Mouse (Mus musculus) MEL (cell line): ENCODE data around the gene Tmc4. TPM values are rescaled to one million over a fixed set of nuclear protein-coding genes. Genes with fewer than 3 reads are reported as not detected.

Source experiments
- DNase-seq: peaks from one replicate; pipeline ENCODE4 v3.0.0; 2011; ENCODE audit warnings: low read depth, low spot score
- H3K27ac ChIP-seq: 2 replicates; pipeline ENCODE4 v1.5.1; 2012; ENCODE audit warnings: low read depth, mild to moderate bottlenecking, control low read depth, low read length, moderate library complexity; ENCODE audit not compliant: control insufficient read depth
- H3K27me3 ChIP-seq, 2 experiments: fragments of 150-350 bp in 1 of 2; sonication (generic) in 1 of 2; 2 replicates each; pipeline ENCODE4 v1.6.1; 2012; ENCODE audit warnings: low read length in 2 of 2, mild to moderate bottlenecking in 2 of 2, improper control_type of control experiment in 1 of 2, moderate library complexity in 1 of 2; ENCODE audit not compliant: insufficient read depth in 2 of 2, control insufficient read depth in 1 of 2
- H3K36me3 ChIP-seq, 2 experiments: 2 replicates each; pipeline ENCODE4 v1.6.1; 2012 to 2014; ENCODE audit warnings: low read length in 2 of 2, improper control_type of control experiment in 1 of 2, inconsistent platforms in 1 of 2, mild to moderate bottlenecking in 1 of 2; ENCODE audit not compliant: insufficient read depth in 2 of 2, control insufficient read depth in 1 of 2
- H3K4me1 ChIP-seq, 2 experiments: fragments of 150-350 bp in 1 of 2; sonication (generic) in 1 of 2; 2 replicates each; pipeline ENCODE4 v1.6.1; 2012; ENCODE audit warnings: low read length in 2 of 2, improper control_type of control experiment in 1 of 2, mild to moderate bottlenecking in 1 of 2; ENCODE audit not compliant: insufficient read depth in 2 of 2, control insufficient read depth in 1 of 2
- H3K4me3 ChIP-seq, 2 experiments: fragments of 150-350 bp in 1 of 2; sonication (generic) in 1 of 2; 2 replicates each; pipeline ENCODE4 v1.5.1; 2012; ENCODE audit warnings: low read depth in 2 of 2, low read length in 2 of 2, mild to moderate bottlenecking in 2 of 2, moderate library complexity in 2 of 2, control low read depth in 1 of 2, improper control_type of control experiment in 1 of 2; ENCODE audit not compliant: control insufficient read depth in 1 of 2, insufficient read depth in 1 of 2
- H3K79me2 ChIP-seq: 2 replicates; pipeline ENCODE4 v1.6.1; 2012; ENCODE audit warnings: mild to moderate bottlenecking, low read length, moderate library complexity; ENCODE audit not compliant: control insufficient read depth, poor library complexity, insufficient read depth
- H3K9ac ChIP-seq: 2 replicates; pipeline ENCODE4 v1.6.1; 2012; ENCODE audit warnings: low read depth, mild to moderate bottlenecking, control low read depth, low read length, moderate library complexity; ENCODE audit not compliant: control insufficient read depth, poor library complexity, severe bottlenecking
- H3K9me3 ChIP-seq: fragments of 150-350 bp; sonication (generic); replicated peaks from 2 replicates; pipeline ENCODE4 v1.6.1; 2012; ENCODE audit warnings: mild to moderate bottlenecking, low read length, improper control_type of control experiment, moderate library complexity; ENCODE audit not compliant: insufficient read depth
- BHLHE40 ChIP-seq: IDR thresholded peaks from 2 replicates; pipeline ENCODE4 v1.6.1; 2012; ENCODE audit warnings: low read depth, mild to moderate bottlenecking, inconsistent platforms, low read length, improper control_type of control experiment, borderline replicate concordance
- CHD1 ChIP-seq: IDR thresholded peaks from 2 replicates; pipeline ENCODE4 v1.6.1; 2012; ENCODE audit warnings: low read depth, mild to moderate bottlenecking, inconsistent platforms, low read length, improper control_type of control experiment
- CHD2 ChIP-seq: IDR thresholded peaks from 2 replicates; pipeline ENCODE4 v1.6.1; 2011; ENCODE audit warnings: low read length, improper control_type of control experiment
- CTCF ChIP-seq, 3 experiments: IDR thresholded peaks in 2 of 3; conservative IDR thresholded peaks in 1 of 3; 2 replicates each; pipeline ENCODE4 v1.5.1; 2011 to 2012; ENCODE audit warnings: low read length in 3 of 3, low read depth in 2 of 3, mild to moderate bottlenecking in 2 of 3, improper control_type of control experiment in 1 of 3, inconsistent platforms in 1 of 3, mixed read lengths in 1 of 3, moderate library complexity in 1 of 3; ENCODE audit not compliant: control insufficient read depth in 1 of 3, insufficient read depth in 1 of 3, poor library complexity in 1 of 3, severe bottlenecking in 1 of 3
- ELF1 ChIP-seq: IDR thresholded peaks from 2 replicates; pipeline ENCODE4 v1.6.1; 2014; ENCODE audit warnings: low read depth, mild to moderate bottlenecking, inconsistent platforms, low read length, improper control_type of control experiment, moderate library complexity
- EP300 ChIP-seq, 2 experiments: IDR thresholded peaks; 2 replicates each; pipeline ENCODE4 v1.6.1; 2011; ENCODE audit warnings: improper control_type of control experiment in 2 of 2, low read length in 2 of 2, low read depth in 1 of 2, mild to moderate bottlenecking in 1 of 2
- ETS1 ChIP-seq: IDR thresholded peaks from 2 replicates; pipeline ENCODE4 v1.6.1; 2012; ENCODE audit warnings: low read depth, mild to moderate bottlenecking, inconsistent platforms, low read length, improper control_type of control experiment, moderate library complexity
- GABPA ChIP-seq: IDR thresholded peaks from 2 replicates; pipeline ENCODE4 v1.6.1; 2012; ENCODE audit warnings: low read depth, mild to moderate bottlenecking, inconsistent platforms, low read length, improper control_type of control experiment, moderate library complexity
- HCFC1 ChIP-seq: IDR thresholded peaks from 2 replicates; pipeline ENCODE4 v1.6.1; 2012; ENCODE audit warnings: low read depth, mild to moderate bottlenecking, inconsistent platforms, low read length, improper control_type of control experiment, moderate library complexity
- JUND ChIP-seq: IDR thresholded peaks from 2 replicates; pipeline ENCODE4 v1.6.1; 2011; ENCODE audit warnings: low read depth, mild to moderate bottlenecking, improper control_type of control experiment, low read length
- MAFK ChIP-seq: IDR thresholded peaks from 2 replicates; pipeline ENCODE4 v1.6.1; 2011; ENCODE audit warnings: low read depth, mild to moderate bottlenecking, low read length, improper control_type of control experiment, borderline replicate concordance
- MEF2A ChIP-seq: IDR thresholded peaks from 2 replicates; pipeline ENCODE4 v1.6.1; 2014; ENCODE audit warnings: low read depth, mild to moderate bottlenecking, inconsistent platforms, low read length, improper control_type of control experiment; ENCODE audit not compliant: poor library complexity, insufficient replicate concordance, severe bottlenecking; ENCODE audit errors: extremely low read depth
- NELFE ChIP-seq: IDR thresholded peaks from 2 replicates; pipeline ENCODE4 v1.6.1; 2011; ENCODE audit warnings: low read depth, low read length, improper control_type of control experiment
- POLR2A ChIP-seq, 2 experiments: IDR thresholded peaks; 2 replicates each; pipeline ENCODE4 v1.6.1; 2011 to 2012; ENCODE audit warnings: low read length in 2 of 2, mild to moderate bottlenecking in 2 of 2, control low read depth in 1 of 2, improper control_type of control experiment in 1 of 2, low read depth in 1 of 2, moderate library complexity in 1 of 2; ENCODE audit not compliant: control insufficient read depth in 1 of 2, insufficient read depth in 1 of 2, poor library complexity in 1 of 2
- POLR2AphosphoS2 ChIP-seq: IDR thresholded peaks from 2 replicates; pipeline ENCODE4 v1.6.1; 2011; ENCODE audit warnings: low read length, improper control_type of control experiment
- POLR2AphosphoS5 ChIP-seq: IDR thresholded peaks from 2 replicates; pipeline ENCODE4 v1.6.1; 2012; ENCODE audit warnings: low read depth, borderline replicate concordance, mild to moderate bottlenecking, inconsistent platforms, low read length, moderate library complexity, mixed read lengths
- RAD21 ChIP-seq: IDR thresholded peaks from 2 replicates; pipeline ENCODE4 v1.6.1; 2011; ENCODE audit warnings: mild to moderate bottlenecking, low read depth, low read length, improper control_type of control experiment
- RCOR1 ChIP-seq: IDR thresholded peaks from 2 replicates; pipeline ENCODE4 v1.6.1; 2012; ENCODE audit warnings: low read depth, mild to moderate bottlenecking, inconsistent platforms, low read length, improper control_type of control experiment
- SMC3 ChIP-seq: IDR thresholded peaks from 2 replicates; pipeline ENCODE4 v1.6.1; 2011; ENCODE audit warnings: low read depth, low read length, improper control_type of control experiment
- TAL1 ChIP-seq: IDR thresholded peaks from 2 replicates; pipeline ENCODE4 v1.6.1; 2012; ENCODE audit warnings: mild to moderate bottlenecking, inconsistent platforms, low read length, moderate library complexity, mixed read lengths
- TBP ChIP-seq: IDR thresholded peaks from 2 replicates; pipeline ENCODE4 v1.8.0; 2011; ENCODE audit warnings: low read depth, low read length, improper control_type of control experiment
- TCF12 ChIP-seq: IDR thresholded peaks from 2 replicates; pipeline ENCODE4 v1.6.1; 2014; ENCODE audit warnings: low read depth, mild to moderate bottlenecking, inconsistent platforms, low read length, improper control_type of control experiment, moderate library complexity
- UBTF ChIP-seq: IDR thresholded peaks from 2 replicates; pipeline ENCODE4 v1.6.1; 2012; ENCODE audit warnings: low read depth, mild to moderate bottlenecking, inconsistent platforms, low read length, improper control_type of control experiment, moderate library complexity, borderline replicate concordance; ENCODE audit not compliant: insufficient read depth
- USF1 ChIP-seq: IDR thresholded peaks from 2 replicates; pipeline ENCODE4 v1.6.1; 2014; ENCODE audit warnings: low read depth, mild to moderate bottlenecking, inconsistent platforms, low read length, improper control_type of control experiment, moderate library complexity
- ZC3H11A ChIP-seq: IDR thresholded peaks from 2 replicates; pipeline ENCODE4 v1.6.1; 2012; ENCODE audit warnings: low read depth, mild to moderate bottlenecking, inconsistent platforms, low read length, improper control_type of control experiment
- ZKSCAN1 ChIP-seq: IDR thresholded peaks from 2 replicates; pipeline ENCODE4 v1.6.1; 2012; ENCODE audit warnings: low read depth, mild to moderate bottlenecking, inconsistent platforms, low read length, improper control_type of control experiment, moderate library complexity
- ZMIZ1 ChIP-seq: IDR thresholded peaks from 2 replicates; pipeline ENCODE4 v1.6.1; 2012; ENCODE audit warnings: low read depth, mild to moderate bottlenecking, inconsistent platforms, low read length, improper control_type of control experiment, moderate library complexity
- ZNF384 ChIP-seq: IDR thresholded peaks from 2 replicates; pipeline ENCODE4 v1.6.1; 2012; ENCODE audit warnings: low read depth, mild to moderate bottlenecking, inconsistent platforms, low read length, improper control_type of control experiment
- polyA plus RNA-seq, 2 experiments: library from polyadenylated mRNA; stranded (reverse) in 1 of 2; unstranded in 1 of 2; fragments of >175 nt in 1 of 2; fragments of >200 nt in 1 of 2; gene quantifications; 2 replicates each; pipeline versions ENCODE4 v1.2.1 to v1.2.4; 2012; ENCODE audit warnings: low replicate concordance in 2 of 2, low read depth in 1 of 2; ENCODE audit not compliant: insufficient read length in 2 of 2, insufficient read depth in 1 of 2, missing spikeins in 1 of 2
- total RNA-seq: library from RNA; depleted of rRNA; stranded (reverse); fragments of 300-350 nt; gene quantifications from 2 replicates; pipeline ENCODE4 v1.2.3, GENCODE M21; 2012

The Tmc4 gene
- total and polyA plus RNA-seq, 3 experiments, result 2.7 to 16.8 TPM; not detected in 1

DNA sequence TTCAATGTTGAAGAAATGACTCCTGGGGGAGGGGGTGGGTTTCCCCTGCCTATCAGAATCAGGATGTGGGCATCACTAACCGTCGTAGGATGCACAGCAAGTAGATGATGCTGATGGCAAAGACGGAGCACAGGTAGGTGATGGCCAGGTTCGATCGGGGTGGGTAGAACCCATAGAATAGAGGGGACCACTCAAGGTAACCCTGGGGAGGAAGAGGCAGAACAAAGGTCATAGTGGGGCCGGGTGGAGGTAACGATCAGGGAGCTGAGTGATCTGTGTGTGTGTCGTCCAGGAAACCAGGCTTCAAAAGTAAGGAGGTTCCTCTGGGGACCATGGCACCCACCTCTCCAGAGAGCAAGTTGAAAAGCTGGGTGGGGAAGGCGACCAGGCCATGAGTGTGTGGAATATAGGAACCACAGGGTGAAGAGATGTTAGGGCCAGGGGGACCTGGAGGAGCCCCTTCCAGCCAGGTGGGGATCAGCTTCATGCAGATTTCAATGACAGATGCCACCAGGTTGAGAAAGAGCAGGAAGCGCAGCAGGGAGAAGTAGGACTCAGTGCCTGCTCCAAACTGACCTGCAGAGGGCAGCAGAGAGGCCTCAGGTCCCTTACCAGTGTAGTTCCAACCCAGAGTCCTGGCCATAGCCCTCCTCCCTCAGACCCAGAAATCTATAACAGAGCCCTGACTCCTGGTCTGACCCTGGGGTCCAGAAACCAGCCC, 2.7 kb downstream of the Tmc4 start:
- Histone ChIP-seq H3K4me3 (no peak overlapping the region), H3K9me3 (no peaks in the 10 kb centered on the region), H3K9ac (no peak overlapping the region), H3K79me2 (no peaks in the 10 kb centered on the region), H3K27me3 (no peaks in the 10 kb centered on the region), H3K27ac (no peak overlapping the region), H3K36me3 (no peaks in the 10 kb centered on the region), H3K4me1 (no peaks in the 10 kb centered on the region)
- DNase-seq, result peak; percentile 84
- peak; percentile 81 for TF ChIP-seq ZC3H11A
- peak; percentile 90 to 97 (median 93) for TF ChIP-seq CTCF (IDR thresholded peaks at IDR 0.05 in 2 of 3, conservative IDR thresholded peaks at IDR 0.05 in 1 of 3; ENCODE audit: control insufficient read depth in 1 of 3, insufficient read depth in 1 of 3, low read depth in 2 of 3, low read length in 3 of 3, poor library complexity in 1 of 3, severe bottlenecking in 1 of 3)
- no peak for TF ChIP-seq USF1
- TF ChIP-seq SMC3, result peak; percentile 92
- peak; percentile 35; the same call in 1 of the 2 replicates for TF ChIP-seq ELF1
- no peak for TF ChIP-seq GABPA
- peak; percentile 72 for TF ChIP-seq RAD21
- TF ChIP-seq ZKSCAN1, result no peak
- TF ChIP-seq EP300 (IDR thresholded peaks at IDR 0.05; ENCODE audit: low read depth in 1 of 2, low read length in 2 of 2), result no peak

DNA sequence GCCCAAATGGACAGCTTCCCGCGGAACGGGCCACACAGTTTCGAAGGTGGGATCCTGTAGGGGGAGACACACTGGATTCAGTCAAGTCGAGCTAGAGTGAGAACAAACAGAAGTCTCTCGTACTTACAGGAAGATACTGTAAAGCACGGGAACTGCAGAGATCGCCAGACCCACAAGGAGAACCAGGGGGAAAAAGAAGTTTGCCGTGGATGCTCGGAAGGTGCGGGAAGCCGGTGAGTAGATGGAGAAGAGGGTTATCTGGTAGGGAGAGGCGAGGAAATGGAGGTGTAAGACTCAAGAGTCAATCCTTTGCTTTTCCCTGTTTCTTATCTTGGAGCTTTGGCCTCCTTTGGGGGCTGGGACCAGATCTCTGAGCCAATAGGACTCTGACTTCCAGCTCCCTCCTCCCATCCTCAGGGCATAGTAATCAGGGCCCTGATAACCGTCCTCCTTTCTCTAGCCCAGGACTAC, 10.4 kb downstream of the Tmc4 start:
- H3K4me1 ChIP-seq, result peaks cover 0 to 8% of the 10 kb centered on the region in 2 experiments; a peak in 2 of 4 replicates
- peak overlapping the region; percentile 86 for H3K27ac ChIP-seq
- peak overlapping the region; percentile 62 to 69 for H3K4me3 ChIP-seq
- H3K79me2 ChIP-seq, result peaks cover 14% of the 10 kb centered on the region
- H3K9me3 ChIP-seq, result no peaks in the 10 kb centered on the region
- no peaks in the 10 kb centered on the region for H3K27me3 ChIP-seq
- DNase-seq, result peak; percentile 86
- peak overlapping the region; percentile 66 for H3K9ac ChIP-seq
- peaks cover 1 to 6% of the 10 kb centered on the region in 2 experiments; a peak in 3 of 4 replicates for H3K36me3 ChIP-seq
- TF ChIP-seq MAFK (no peak), UBTF (no peak), CHD1 (no peak; the same call in 1 of the 2 replicates), EP300 (IDR thresholded peaks at IDR 0.05; ENCODE audit: low read depth in 1 of 2, low read length in 2 of 2) (no peak; a peak in 1 of 4 replicates), RCOR1 (no peak), ZNF384 (no peak), ELF1 (0 out of 2 replicates have a peak, but pooled peaks have one; percentile 15), ZC3H11A (no peak), CTCF (IDR thresholded peaks at IDR 0.05 in 2 of 3, conservative IDR thresholded peaks at IDR 0.05 in 1 of 3; ENCODE audit: control insufficient read depth in 1 of 3, insufficient read depth in 1 of 3, low read depth in 2 of 3, low read length in 3 of 3, poor library complexity in 1 of 3, severe bottlenecking in 1 of 3) (peak; percentile 25 to 46 (median 40); a peak in 5 of 6 replicates), BHLHE40 (no peak), ZKSCAN1 (no peak), NELFE (peak; percentile 63), ZMIZ1 (0 out of 2 replicates have a peak, but pooled peaks have one; percentile 39), TAL1 (no peak), ETS1 (0 out of 2 replicates have a peak, but pooled peaks have one; percentile 8), POLR2A (IDR thresholded peaks at IDR 0.05; ENCODE audit: control insufficient read depth in 1 of 2, insufficient read depth in 1 of 2, low read depth in 1 of 2, low read length in 2 of 2, poor library complexity in 1 of 2) (peak; percentile 40 to 64; a peak in 3 of 4 replicates), TCF12 (no peak), MEF2A (no peak), CHD2 (no peak), JUND (no peak), POLR2AphosphoS2 (peak; percentile 58; the same call in 1 of the 2 replicates), HCFC1 (peak; percentile 42; the same call in 1 of the 2 replicates), POLR2AphosphoS5 (no peak), TBP (peak; percentile 72; the same call in 1 of the 2 replicates)
